Mouse (Mus musculus) forebrain, embryonic 10.5 days (tissue): Measurements from ENCODE around the gene Cyp46a1. TPM values are rescaled to one million over a fixed set of nuclear protein-coding genes. Genes with fewer than 3 reads are reported as not detected.
A peak's percentile ranks its signal among the peaks of the same experiment; 100 is the strongest.

Experiments
- DNase-seq: peaks from one replicate; pipeline ENCODE4 v3.0.0-alpha.2; 2017; ENCODE audit warnings: low spot score; ENCODE audit errors: extremely low spot score
- H3K27ac ChIP-seq: fragments of 300-500 bp; sonication (generic); 2 replicates; pipeline ENCODE4 v1.5.1; 2016; ENCODE audit warnings: mild to moderate bottlenecking
- H3K27me3 ChIP-seq: fragments of 300-500 bp; sonication (generic); 2 replicates; pipeline ENCODE4 v1.6.1; 2016; ENCODE audit warnings: mild to moderate bottlenecking; ENCODE audit not compliant: poor library complexity, severe bottlenecking
- H3K36me3 ChIP-seq: fragments of 300-500 bp; sonication (generic); replicated peaks from 2 replicates; pipeline ENCODE4 v1.6.1; 2016; ENCODE audit warnings: mild to moderate bottlenecking, moderate library complexity
- H3K4me1 ChIP-seq: fragments of 300-500 bp; sonication (generic); 2 replicates; pipeline ENCODE4 v1.6.1; 2016
- H3K4me3 ChIP-seq: fragments of 300-500 bp; sonication (generic); 2 replicates; pipeline ENCODE4 v1.5.1; 2016; ENCODE audit warnings: mild to moderate bottlenecking, moderate library complexity
- H3K9me3 ChIP-seq: fragments of 300-500 bp; sonication (generic); 2 replicates; pipeline ENCODE4 v1.6.1; 2016; ENCODE audit warnings: mild to moderate bottlenecking, moderate library complexity
- WGBS: fragments of 180-500 bp; shearing (Covaris S2); methylation state at CpG from one replicate; pipeline ENCODE4 v1.1.7; 2016; 5-methylcytosine and 5-hydroxymethylcytosine counted together
- polyA plus RNA-seq: library from polyadenylated mRNA; unstranded; fragments of >200 nt; fragmentation: Nextera tagmentation; extraction: Ambion mirVana; gene quantifications from 2 replicates; pipeline ENCODE4 v1.2.1, GENCODE M21; 2016

Gene Cyp46a1
- polyA plus RNA-seq, 1 experiment from 2014 or later, result 19.4 TPM

- Histone ChIP-seq H3K9me3 (no peaks in the 10 kb centered on the region), H3K4me3 (no peak overlapping the region), H3K27me3 (no peaks in the 10 kb centered on the region), H3K4me1 (peaks cover 46% of the 10 kb centered on the region), H3K27ac (peak overlapping the region; percentile 8; the same call in 1 of the 2 replicates), H3K36me3 (no peaks in the 10 kb centered on the region)
- WGBS, result 84% methylated on average over 17 of the region's 17 CpGs
- DNase-seq, result no peak
Observed at GRCm38 (mm10) chr12:108372241-108372640, 38.1 kb downstream of the Cyp46a1 start.

- H3K27me3 ChIP-seq, result no peaks in the 10 kb centered on the region
- 76% methylated on average over 9 of the region's 9 CpGs for WGBS
- H3K36me3 ChIP-seq, result no peaks in the 10 kb centered on the region
- no peak for DNase-seq
- no peaks in the 10 kb centered on the region for H3K9me3 ChIP-seq
- H3K4me3 ChIP-seq, result no peak overlapping the region
- peaks cover 42% of the 10 kb centered on the region for H3K4me1 ChIP-seq
- H3K27ac ChIP-seq, result no peak overlapping the region
Observed at GRCm38 (mm10) chr12:108373611-108374010, 39.4 kb downstream of the Cyp46a1 start.

DNA sequence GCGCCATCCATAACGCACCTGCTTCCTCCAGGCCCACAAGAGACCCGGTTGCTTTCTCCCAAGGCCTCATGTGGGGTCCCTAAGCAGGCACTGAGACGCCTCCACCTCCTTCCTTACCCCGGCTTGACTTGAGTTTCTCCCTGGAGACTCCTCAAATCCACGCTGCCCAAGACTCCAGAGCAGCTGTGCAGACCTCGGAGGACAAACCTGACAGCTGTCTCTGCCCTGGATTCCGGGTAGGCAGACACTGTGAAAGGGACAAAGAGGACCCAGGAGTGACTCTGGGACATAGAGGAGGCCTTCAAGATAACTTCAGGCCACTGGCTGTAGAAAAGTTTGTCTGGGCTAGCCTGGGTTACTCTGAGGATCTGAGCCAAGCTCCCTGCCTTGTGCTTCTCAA is 40.5 kb downstream of the Cyp46a1 start:
- peaks cover 32% of the 10 kb centered on the region for H3K4me1 ChIP-seq
- no peak for DNase-seq
- 0 out of 2 replicates have a peak overlapping the region, but pooled peaks have one; percentile 1 for H3K27ac ChIP-seq
- no peaks in the 10 kb centered on the region for H3K27me3 ChIP-seq
- no peaks in the 10 kb centered on the region for H3K36me3 ChIP-seq
- H3K9me3 ChIP-seq, result no peaks in the 10 kb centered on the region
- 93% methylated on average over 8 of the region's 8 CpGs for WGBS
- no peak overlapping the region for H3K4me3 ChIP-seq

DNA sequence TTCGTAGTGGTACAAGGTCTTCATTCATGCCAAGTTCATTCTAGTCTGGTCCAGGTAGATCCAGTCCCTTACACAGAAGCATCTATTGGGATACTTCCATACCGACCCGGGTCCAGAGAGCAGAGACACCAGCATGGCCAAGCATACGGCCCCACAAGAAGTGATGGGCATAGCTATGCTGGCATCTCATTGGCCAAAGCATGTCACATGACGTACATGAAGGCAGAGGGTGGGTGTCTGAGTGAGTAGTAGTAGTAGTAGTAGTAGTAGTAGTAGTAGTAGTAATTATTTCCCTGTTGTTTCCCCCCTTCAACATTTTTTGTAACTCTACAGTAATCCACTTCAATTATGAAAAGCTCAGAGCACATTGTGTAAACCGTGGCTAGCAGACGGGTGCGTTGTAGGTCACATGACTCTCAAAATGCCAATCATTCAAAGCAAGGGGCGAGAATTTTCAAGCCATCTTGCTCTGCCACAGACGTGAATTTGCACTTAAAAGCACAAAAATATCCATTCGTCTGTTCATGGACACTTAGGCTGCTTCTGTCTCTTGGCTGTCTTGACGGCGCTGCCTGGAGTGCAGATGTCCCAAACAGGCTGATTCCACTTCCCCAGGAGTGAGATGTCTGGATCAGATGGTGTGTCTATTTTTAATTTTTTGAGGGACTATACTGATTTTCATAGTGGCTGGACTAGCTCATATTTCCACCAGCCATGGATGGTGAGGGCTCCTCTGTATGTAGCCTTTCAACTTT is 44.4 kb downstream of the Cyp46a1 start:
- Histone ChIP-seq H3K4me3 (no peak overlapping the region), H3K4me1 (no peaks in the 10 kb centered on the region; the same call in 1 of the 2 replicates), H3K27ac (no peak overlapping the region), H3K9me3 (no peaks in the 10 kb centered on the region), H3K36me3 (no peaks in the 10 kb centered on the region), H3K27me3 (no peaks in the 10 kb centered on the region)
- WGBS, result 92% methylated on average over 13 of the region's 13 CpGs
- no peak for DNase-seq

- no peak overlapping the region for H3K4me3 ChIP-seq
- H3K27me3 ChIP-seq, result no peaks in the 10 kb centered on the region
- 0 out of 2 replicates have a peak overlapping the region, but pooled peaks have one; percentile 8 for H3K27ac ChIP-seq
- DNase-seq, result no peak
- no peaks in the 10 kb centered on the region for H3K9me3 ChIP-seq
- WGBS, result 76% methylated on average over 13 of the region's 13 CpGs
- no peaks in the 10 kb centered on the region for H3K36me3 ChIP-seq
- H3K4me1 ChIP-seq, result peaks cover 31% of the 10 kb centered on the region
Observed at GRCm38 (mm10) chr12:108386476-108387232, 52.5 kb downstream of the Cyp46a1 start.

DNA sequence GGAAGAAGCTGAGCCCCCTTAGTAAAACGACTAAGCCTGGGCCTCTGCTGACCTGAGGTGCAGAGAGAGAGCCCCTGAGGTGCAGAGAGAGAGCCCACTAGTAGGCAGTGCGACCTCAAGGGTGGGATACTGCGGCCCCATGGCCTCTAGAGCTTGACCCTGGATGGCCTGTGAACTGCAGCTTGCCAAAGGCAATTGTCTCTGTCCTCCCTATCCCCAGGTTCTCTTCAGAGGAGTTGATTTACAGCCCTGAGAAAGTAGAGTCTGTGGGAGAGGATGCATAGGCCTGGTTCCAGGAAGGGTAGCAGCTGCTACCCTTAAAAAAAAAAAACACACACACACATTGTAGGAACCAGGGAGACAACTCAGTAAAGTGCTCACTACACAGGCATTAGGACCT is 55.5 kb downstream of the Cyp46a1 start:
- Histone ChIP-seq H3K27ac (no peak overlapping the region; the same call in 1 of the 2 replicates), H3K27me3 (no peaks in the 10 kb centered on the region), H3K4me1 (peaks cover 57% of the 10 kb centered on the region), H3K9me3 (no peaks in the 10 kb centered on the region), H3K36me3 (no peaks in the 10 kb centered on the region), H3K4me3 (no peak overlapping the region)
- WGBS, result 51% methylated on average over 3 of the region's 3 CpGs
- DNase-seq, result no peak

- no peaks in the 10 kb centered on the region for H3K27me3 ChIP-seq
- DNase-seq, result no peak
- peaks cover 70% of the 10 kb centered on the region for H3K4me1 ChIP-seq
- WGBS, result 78% methylated on average over 12 of the region's 12 CpGs
- H3K9me3 ChIP-seq, result no peaks in the 10 kb centered on the region
- H3K27ac ChIP-seq, result peak overlapping the region; percentile 90
- no peak overlapping the region for H3K4me3 ChIP-seq
- H3K36me3 ChIP-seq, result no peaks in the 10 kb centered on the region
Observed at GRCm38 (mm10) chr12:108392254-108393044, 58.3 kb downstream of the Cyp46a1 start.

- DNase-seq, result no peak
- WGBS, result 92% methylated on average over 4 of the region's 4 CpGs
- no peaks in the 10 kb centered on the region for H3K9me3 ChIP-seq
- H3K27me3 ChIP-seq, result no peaks in the 10 kb centered on the region
- H3K4me1 ChIP-seq, result peaks cover 70% of the 10 kb centered on the region
- peak overlapping the region; percentile 90 for H3K27ac ChIP-seq
- H3K4me3 ChIP-seq, result no peak overlapping the region
- no peaks in the 10 kb centered on the region for H3K36me3 ChIP-seq
Observed at GRCm38 (mm10) chr12:108393082-108393481, 58.9 kb downstream of the Cyp46a1 start.

DNA sequence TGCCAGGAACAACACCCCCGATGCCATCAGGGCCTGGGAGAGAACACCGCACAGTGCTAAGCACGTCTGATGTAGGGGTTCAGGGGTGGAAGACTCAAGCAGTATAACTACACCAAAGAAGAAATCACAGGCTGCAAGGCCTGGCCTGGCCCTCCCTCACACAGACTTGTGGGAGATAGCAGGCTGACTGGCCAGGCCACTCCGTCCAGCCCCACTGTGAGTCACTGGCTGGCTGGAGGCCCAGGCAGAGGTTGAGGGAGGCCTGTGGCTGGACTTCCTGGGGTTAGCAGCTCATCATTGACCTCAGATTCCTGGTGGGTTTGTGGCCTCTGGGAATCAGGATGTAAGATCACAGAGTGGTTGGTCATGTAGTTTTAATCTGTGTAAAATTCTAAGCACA is 59.5 kb downstream of the Cyp46a1 start:
- Histone ChIP-seq H3K27me3 (no peaks in the 10 kb centered on the region), H3K4me3 (no peak overlapping the region), H3K27ac (peak overlapping the region; percentile 90), H3K4me1 (peaks cover 70% of the 10 kb centered on the region), H3K36me3 (no peaks in the 10 kb centered on the region), H3K9me3 (no peaks in the 10 kb centered on the region)
- no peak for DNase-seq
- 83% methylated on average over 4 of the region's 4 CpGs for WGBS

DNA sequence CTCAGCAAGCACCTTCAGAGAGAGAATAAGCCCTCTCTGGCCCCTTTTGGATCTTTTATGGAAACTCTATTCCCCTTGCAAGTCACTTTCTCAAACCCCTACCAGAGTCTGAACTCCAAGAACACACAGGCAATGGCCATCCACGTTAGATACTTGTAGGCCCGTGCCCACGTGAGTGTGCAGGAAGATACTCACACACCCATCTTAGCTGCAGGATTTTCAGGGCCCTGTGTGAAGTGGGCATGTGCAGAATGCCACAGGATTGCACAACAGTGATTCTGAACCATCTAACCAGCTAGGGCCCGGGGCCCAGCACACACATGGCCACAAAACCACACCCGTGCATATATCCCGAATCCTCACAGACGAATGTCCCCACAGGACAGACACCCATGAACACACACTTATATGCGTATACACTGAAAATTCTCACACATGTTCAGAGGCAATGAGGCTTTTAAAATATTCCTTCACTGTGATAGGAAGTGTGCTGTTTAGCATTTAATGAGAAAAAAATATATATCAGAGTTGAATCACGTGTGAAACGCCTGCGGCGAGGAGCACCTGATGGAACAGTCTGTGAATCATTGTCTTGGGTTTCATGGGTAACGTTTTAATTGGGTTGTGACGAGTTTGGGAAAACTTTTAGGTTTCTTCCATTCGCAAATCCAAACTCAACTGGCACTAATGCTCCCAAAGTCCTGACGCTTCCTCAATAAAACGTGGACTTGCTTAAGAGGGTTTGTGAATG is 60.5 kb downstream of the Cyp46a1 start:
- Histone ChIP-seq H3K27ac (peak overlapping the region; percentile 90), H3K27me3 (no peaks in the 10 kb centered on the region), H3K9me3 (no peaks in the 10 kb centered on the region), H3K4me1 (peaks cover 66% of the 10 kb centered on the region), H3K4me3 (no peak overlapping the region), H3K36me3 (no peaks in the 10 kb centered on the region)
- DNase-seq, result no peak
- WGBS, result 94% methylated on average over 17 of the region's 17 CpGs

DNA sequence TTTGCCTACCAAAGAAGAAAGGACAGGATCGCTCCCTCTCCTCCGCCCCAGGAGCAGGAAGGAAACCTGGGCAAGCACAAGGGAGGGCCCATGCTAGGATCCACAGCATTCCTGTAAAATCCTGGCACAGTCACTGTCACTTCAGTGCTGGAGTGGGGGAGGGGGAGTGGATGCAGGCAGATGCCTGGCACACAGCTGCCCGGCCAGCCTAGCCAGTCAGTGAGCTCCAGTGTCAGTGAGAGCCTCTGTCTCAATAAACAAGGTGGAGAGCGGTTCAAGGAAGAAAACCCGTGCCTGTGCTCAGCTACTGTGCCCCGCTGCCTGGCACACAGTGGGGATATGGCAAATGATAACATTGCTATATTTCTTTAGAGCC is 61.1 kb downstream of the Cyp46a1 start:
- Histone ChIP-seq H3K4me1 (peaks cover 62% of the 10 kb centered on the region), H3K36me3 (no peaks in the 10 kb centered on the region), H3K4me3 (peak overlapping the region; percentile 3; the same call in 1 of the 2 replicates), H3K9me3 (no peaks in the 10 kb centered on the region), H3K27me3 (no peaks in the 10 kb centered on the region), H3K27ac (peak overlapping the region; percentile 90)
- 79% methylated on average over 6 of the region's 6 CpGs for WGBS
- no peak for DNase-seq
